In genomic region chr14:120245081-120245705, GRCm38 (mm10) we compare ENCODE assay signal across 21 mouse cellular contexts. TPM values are rescaled to one million over a fixed set of nuclear protein-coding genes. Genes with fewer than 3 reads are reported as not detected.
DNase-seq lines count a peak whose midpoint lies in the region; ATAC-seq and TF ChIP-seq lines count a peak whose summit lies in the region.
"Had no signal": no experiment of that assay in that cellular context is flagged by ENCODE, and none has a peak within 500 bp of the region (broad histone marks: within the 10 kb centered on the region; RNA-seq: fewer than 3 reads in every experiment).

No protein-coding gene starts in this region.

- H3K9ac ChIP-seq in forebrain, postnatal 0 days = no peak overlapping the region
- no peak overlapping the region for H3K9ac ChIP-seq in forebrain, embryonic 16.5 days (replicated peaks; ENCODE audit: low read depth, low read length)
- H3K9ac ChIP-seq in lung, embryonic 14.5 days = no peak overlapping the region
- H3K9ac ChIP-seq: embryonic facial prominence, embryonic 12.5 days; forebrain, embryonic 15.5 days; heart, embryonic 13.5 days; hindbrain, embryonic 15.5 days had no signal

- no peak for DNase-seq in forebrain, postnatal 0 days
- peak; percentile 46 for DNase-seq in lung, embryonic 14.5 days
- DNase-seq in lung, postnatal 36 days = no peak
- DNase-seq in right cerebral cortex, adult 18-20 months = peak; percentile 36
- no peak for DNase-seq in right cerebral cortex, postnatal 4 days
- peak; percentile 64 for DNase-seq in brain, adult 2 months (ENCODE audit: low read depth, low spot score)
- DNase-seq in layer of hippocampus, adult 9-10 months (ENCODE audit: low spot score) = no peak
- DNase-seq: adrenal gland, postnatal 10 days; B cell, adult 2 months; cerebellum, adult 11-12 months; cerebellum, adult 9-10 months; cerebellum, postnatal 25 days; gastrocnemius, postnatal 14 days; heart, postnatal 36 days had no signal

- H3K27me3 ChIP-seq in forebrain, postnatal 0 days (ENCODE audit: insufficient read depth, low read length) = no peaks in the 10 kb centered on the region
- no peaks in the 10 kb centered on the region for H3K27me3 ChIP-seq in forebrain, embryonic 16.5 days (replicated peaks; ENCODE audit: control insufficient read depth, insufficient read depth, low read length)
- no peaks in the 10 kb centered on the region for H3K27me3 ChIP-seq in lung, embryonic 14.5 days (ENCODE audit: insufficient read depth, low read length)
- H3K27me3 ChIP-seq: embryonic facial prominence, embryonic 12.5 days; forebrain, embryonic 15.5 days; heart, embryonic 13.5 days; hindbrain, embryonic 15.5 days had no signal

- no peaks in the 10 kb centered on the region for H3K36me3 ChIP-seq in forebrain, postnatal 0 days (ENCODE audit: insufficient read depth)
- H3K36me3 ChIP-seq in forebrain, embryonic 16.5 days (ENCODE audit: control insufficient read depth, insufficient read depth) = no peaks in the 10 kb centered on the region
- no peaks in the 10 kb centered on the region for H3K36me3 ChIP-seq in lung, embryonic 14.5 days (ENCODE audit: insufficient read depth)
- H3K36me3 ChIP-seq: embryonic facial prominence, embryonic 12.5 days; forebrain, embryonic 15.5 days; heart, embryonic 13.5 days; hindbrain, embryonic 15.5 days had no signal

- peak; percentile 40; the same call in 1 of the 2 replicates for ATAC-seq in forebrain, postnatal 0 days
- ATAC-seq in forebrain, embryonic 16.5 days = no peak
- ATAC-seq in lung, embryonic 14.5 days (ENCODE audit: insufficient read depth) = 0 out of 2 replicates have a peak, but pooled peaks have one; percentile 49
- ATAC-seq: CD4-positive, CD25-positive, alpha-beta regulatory T cell, adult 4 months; forebrain, embryonic 15.5 days; Patski had no signal

- no peak overlapping the region for H3K27ac ChIP-seq in forebrain, postnatal 0 days (ENCODE audit: low read depth, low read length)
- H3K27ac ChIP-seq in forebrain, embryonic 16.5 days (ENCODE audit: low read length) = no peak overlapping the region
- H3K27ac ChIP-seq in lung, embryonic 14.5 days (ENCODE audit: low read depth) = no peak overlapping the region
- H3K27ac ChIP-seq: embryonic facial prominence, embryonic 12.5 days; forebrain, embryonic 15.5 days; heart, embryonic 13.5 days; hindbrain, embryonic 15.5 days had no signal

- TF ChIP-seq CTCF in forebrain, postnatal 0 days (IDR thresholded peaks at IDR 0.05; ENCODE audit: low read depth) = no peak
- TF ChIP-seq CTCF in lung, embryonic 14.5 days (IDR thresholded peaks at IDR 0.05; ENCODE audit: low read depth) = no peak

- H3K9me3 ChIP-seq in forebrain, postnatal 0 days (ENCODE audit: low read length) = no peaks in the 10 kb centered on the region
- H3K9me3 ChIP-seq in forebrain, embryonic 16.5 days (ENCODE audit: control insufficient read depth, low read length) = no peaks in the 10 kb centered on the region
- no peaks in the 10 kb centered on the region for H3K9me3 ChIP-seq in lung, embryonic 14.5 days (ENCODE audit: low read depth, low read length)
- H3K9me3 ChIP-seq: embryonic facial prominence, embryonic 12.5 days; forebrain, embryonic 15.5 days; heart, embryonic 13.5 days; hindbrain, embryonic 15.5 days had no signal

- no peak overlapping the region for H3K4me2 ChIP-seq in forebrain, postnatal 0 days (ENCODE audit: low read depth)
- no peak overlapping the region for H3K4me2 ChIP-seq in forebrain, embryonic 16.5 days (ENCODE audit: low read length)
- H3K4me2 ChIP-seq in lung, embryonic 14.5 days = no peak overlapping the region
- H3K4me2 ChIP-seq: embryonic facial prominence, embryonic 12.5 days; forebrain, embryonic 15.5 days; heart, embryonic 13.5 days; hindbrain, embryonic 15.5 days had no signal

- WGBS in forebrain, postnatal 0 days = 63% methylated on average over 8 of the region's 8 CpGs
- WGBS in forebrain, embryonic 16.5 days = 73% methylated on average over 8 of the region's 8 CpGs
- 64% methylated on average over 8 of the region's 8 CpGs for WGBS in lung, embryonic 14.5 days

- no peaks in the 10 kb centered on the region for H3K4me1 ChIP-seq in forebrain, postnatal 0 days (ENCODE audit: insufficient read depth)
- no peaks in the 10 kb centered on the region for H3K4me1 ChIP-seq in forebrain, embryonic 16.5 days (replicated peaks; ENCODE audit: control insufficient read depth, insufficient read depth, low read length)
- H3K4me1 ChIP-seq in lung, embryonic 14.5 days (ENCODE audit: insufficient read depth) = no peaks in the 10 kb centered on the region
- H3K4me1 ChIP-seq: embryonic facial prominence, embryonic 12.5 days; forebrain, embryonic 15.5 days; hindbrain, embryonic 15.5 days had no signal

- H3K4me3 ChIP-seq in forebrain, postnatal 0 days (ENCODE audit: low read depth, low read length) = no peak overlapping the region
- H3K4me3 ChIP-seq in forebrain, embryonic 16.5 days (replicated peaks; ENCODE audit: low read length) = no peak overlapping the region
- no peak overlapping the region for H3K4me3 ChIP-seq in lung, embryonic 14.5 days (ENCODE audit: low read depth, low read length)
- H3K4me3 ChIP-seq: embryonic facial prominence, embryonic 12.5 days; forebrain, embryonic 15.5 days; heart, embryonic 13.5 days; hindbrain, embryonic 15.5 days had no signal

RNA-seq across cellular contexts. Expression of gene Mbnl2, which starts 30.3 kb away (rescaled TPM):
- total RNA-seq in forebrain, postnatal 0 days (2014; rRNA removed) = 38.9 and 58.6 TPM in 2 replicates
- 17.1 and 23.9 TPM in 2 replicates for polyA plus RNA-seq in forebrain, postnatal 0 days (2015; fragmentation: Nextera tagmentation; extraction: Ambion mirVana)
- polyA plus RNA-seq in forebrain, embryonic 16.5 days (2015; fragmentation: Nextera tagmentation; extraction: Ambion mirVana) = 23.1 and 26.8 TPM in 2 replicates
- 110 and 119 TPM in 2 replicates for polyA plus RNA-seq in lung, embryonic 14.5 days (2014; fragmentation: Nextera tagmentation; extraction: Ambion mirVana)

Comparison
In these comparisons a context has a peak if more than half of its experiments do, and no peak if none do; other contexts are left out.
1. DNase-seq: peak in lung, embryonic 14.5 days (single experiment), right cerebral cortex, adult 18-20 months (single experiment) and brain, adult 2 months (single experiment); none in forebrain, postnatal 0 days (single experiment), lung, postnatal 36 days (single experiment), right cerebral cortex, postnatal 4 days (single experiment) and layer of hippocampus, adult 9-10 months (single experiment).